Mouse (Mus musculus) frontal cortex, postnatal 36 days (tissue): ENCODE measurements around the gene Prf1.

Source experiments
- DNase-seq, 2 experiments: peaks; one replicate each; pipeline ENCODE4 v3.0.0; 2022; ENCODE audit warnings: low spot score in 2 of 2

Prf1 gene

DNA sequence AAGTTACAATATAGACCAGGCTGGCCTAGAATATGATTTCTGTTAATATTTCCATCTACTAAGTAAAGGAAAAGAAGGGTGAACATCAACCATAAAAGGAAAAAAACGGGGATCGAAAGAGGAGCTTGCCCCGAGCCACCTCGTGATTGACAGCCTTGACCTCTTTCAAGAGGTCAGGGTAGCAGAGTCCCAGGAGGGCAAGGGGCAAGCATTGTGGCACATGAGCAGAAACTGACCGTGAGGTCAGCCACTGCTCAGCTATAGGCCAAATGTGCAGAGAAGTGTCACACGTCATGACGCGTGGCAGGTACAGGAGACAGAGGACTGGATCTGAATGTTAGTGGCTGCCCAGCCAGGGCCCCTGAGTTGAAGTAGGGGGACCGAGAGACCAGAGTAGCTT is 42.6 kb downstream of the Prf1 start:
- no peak for DNase-seq

- no peak for DNase-seq
Measured at GRCm38 (mm10) chr10:61341045-61341444, 43.4 kb downstream of the Prf1 start.

DNA sequence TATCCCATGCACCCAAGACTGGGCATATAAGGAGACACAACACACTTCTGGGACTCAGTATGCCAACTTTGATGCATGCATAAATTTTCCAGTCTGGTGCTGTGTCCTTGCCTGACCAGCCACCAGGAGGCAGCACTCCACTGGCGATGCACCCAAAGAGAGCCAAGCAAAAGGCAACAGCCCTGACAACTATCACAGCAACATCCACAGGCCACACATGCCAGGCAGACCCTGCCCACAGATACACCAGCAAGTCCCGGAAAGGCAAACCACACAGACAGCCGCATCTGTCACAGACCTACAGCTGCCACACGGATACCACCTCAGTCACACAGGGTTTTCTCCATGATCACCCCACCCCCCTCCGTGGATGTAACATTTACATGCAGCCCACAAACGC is 43.9 kb downstream of the Prf1 start:
- peak; percentile 74 to 78 for DNase-seq

- no peak for DNase-seq
Measured at GRCm38 (mm10) chr10:61342750-61343149, 45.1 kb downstream of the Prf1 start.

- peak; percentile 54 to 55 for DNase-seq
Measured at GRCm38 (mm10) chr10:61343950-61344349, 46.3 kb downstream of the Prf1 start.

DNA sequence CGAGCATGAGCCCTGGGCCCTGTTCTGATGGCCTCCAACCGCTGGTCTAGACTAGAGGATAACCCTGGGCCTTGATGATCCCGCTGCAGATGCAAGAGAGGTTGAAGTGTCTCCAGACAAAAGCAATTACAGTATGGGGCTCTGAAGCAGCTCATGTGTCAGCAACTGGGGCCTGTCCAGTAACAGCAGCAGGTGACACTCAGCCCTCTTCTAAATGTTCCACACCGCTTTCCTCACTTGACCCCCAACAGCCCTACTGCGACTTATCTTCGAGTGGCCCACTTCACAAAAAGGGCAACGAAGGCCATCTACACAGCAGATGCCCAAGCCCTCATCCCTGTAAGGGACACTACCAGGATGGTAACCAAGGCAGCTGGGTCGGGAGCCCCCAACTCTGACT is 47.5 kb downstream of the Prf1 start:
- no peak for DNase-seq

DNA sequence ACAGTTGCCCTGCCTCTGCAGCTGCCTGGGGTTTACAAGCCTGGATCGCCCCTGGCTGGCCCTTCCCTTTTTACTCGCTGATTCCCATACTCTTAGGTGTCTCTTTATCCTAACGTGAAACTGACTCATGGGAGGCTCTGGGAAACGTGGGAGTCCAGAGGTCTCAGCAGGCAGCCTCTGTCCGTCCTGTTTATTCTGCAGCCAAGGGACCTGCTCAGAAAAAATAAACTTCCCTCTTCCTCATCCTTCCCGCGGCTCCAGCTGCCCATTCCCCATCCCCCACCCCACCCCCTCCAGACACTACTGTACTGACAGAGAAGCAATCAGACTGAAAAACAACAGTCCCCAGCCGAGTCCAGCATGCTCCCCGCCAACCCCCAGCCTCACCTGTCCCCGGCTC is 48.7 kb downstream of the Prf1 start:
- DNase-seq = no peak

- no peak for DNase-seq
Measured at GRCm38 (mm10) chr10:61351216-61351615, 53.6 kb downstream of the Prf1 start.
